Mouse (Mus musculus) macrophage (primary cell): ENCODE measurements at regions not wholly inside any gene's neighbourhood (a gene's known extent, or its start where the extent isn't known, plus 50 kb on each side); places are given as distances from the start of the nearest gene placed in this dataset.

Source experiments
- H3K27ac ChIP-seq: fragments of 350-480 bp; formaldehyde crosslinking; 2 replicates; pipeline ENCODE4 v1.9.0; 2021
- H3K36me3 ChIP-seq: fragments of 350-480 bp; formaldehyde crosslinking; 2 replicates; pipeline ENCODE4 v1.9.0; 2021; ENCODE audit errors: inconsistent target
- H3K4me3 ChIP-seq: fragments of 350-480 bp; formaldehyde crosslinking; 2 replicates; pipeline ENCODE4 v1.9.0; 2021; ENCODE audit errors: inconsistent target
- H3K79me2 ChIP-seq: fragments of 350-480 bp; formaldehyde crosslinking; 2 replicates; pipeline ENCODE4 v1.9.0; 2021; ENCODE audit errors: inconsistent target
- WGBS: methylation state at CpG from one replicate; pipeline ENCODE4 v1.1.7; 2026; ENCODE audit warnings: inconsistent platforms; ENCODE audit not compliant: missing documents; 5-methylcytosine and 5-hydroxymethylcytosine counted together

- no peaks in the 10 kb centered on the region for H3K79me2 ChIP-seq
- no peak overlapping the region for H3K27ac ChIP-seq
- H3K4me3 ChIP-seq, result no peak overlapping the region
- 77% methylated on average over 2 of the region's 2 CpGs for WGBS
- no peaks in the 10 kb centered on the region for H3K36me3 ChIP-seq
These were observed 374.3 kb upstream of the B430305J03Rik start for GRCm38 (mm10) chr3:61740088-61740487.

- WGBS, result 100% methylated on average over 1 of the region's 1 CpGs
- H3K27ac ChIP-seq, result no peak overlapping the region
- H3K4me3 ChIP-seq, result no peak overlapping the region
- H3K79me2 ChIP-seq, result no peaks in the 10 kb centered on the region
- H3K36me3 ChIP-seq, result no peaks in the 10 kb centered on the region
These were observed 372.8 kb upstream of the B430305J03Rik start for GRCm38 (mm10) chr3:61738528-61738927.

GRCm38 (mm10) chr3:61716785-61717184 lies 351.0 kb upstream of the B430305J03Rik start:
- Histone ChIP-seq H3K4me3 (no peak overlapping the region), H3K36me3 (no peaks in the 10 kb centered on the region), H3K79me2 (no peaks in the 10 kb centered on the region), H3K27ac (no peak overlapping the region)
- 85% methylated on average over 2 of the region's 2 CpGs for WGBS

GRCm38 (mm10) chr3:61687933-61688705 lies 322.4 kb upstream of the B430305J03Rik start:
- WGBS, result 21% methylated on average over 4 of the region's 4 CpGs
- no peak overlapping the region for H3K27ac ChIP-seq
- no peaks in the 10 kb centered on the region for H3K79me2 ChIP-seq

GRCm38 (mm10) chr3:61670874-61671273 lies 305.1 kb upstream of the B430305J03Rik start:
- no peak overlapping the region for H3K4me3 ChIP-seq
- 100% methylated on average over 1 of the region's 1 CpGs for WGBS
- H3K79me2 ChIP-seq, result no peaks in the 10 kb centered on the region
- no peak overlapping the region for H3K27ac ChIP-seq
- no peaks in the 10 kb centered on the region for H3K36me3 ChIP-seq

More at GRCm38 (mm10) chr3:61687933-61688705, 322.4 kb upstream of the B430305J03Rik start:
- Histone ChIP-seq H3K4me3 (no peak overlapping the region), H3K36me3 (no peaks in the 10 kb centered on the region)

GRCm38 (mm10) chr3:61656143-61656542 lies 290.4 kb upstream of the B430305J03Rik start:
- Histone ChIP-seq H3K79me2 (no peaks in the 10 kb centered on the region), H3K27ac (no peak overlapping the region), H3K4me3 (no peak overlapping the region), H3K36me3 (no peaks in the 10 kb centered on the region)
- WGBS, result 90% methylated on average over 2 of the region's 2 CpGs

GRCm38 (mm10) chr3:61628535-61628934 lies 262.8 kb upstream of the B430305J03Rik start:
- Histone ChIP-seq H3K79me2 (no peaks in the 10 kb centered on the region), H3K36me3 (no peaks in the 10 kb centered on the region), H3K4me3 (no peak overlapping the region), H3K27ac (no peak overlapping the region)

GRCm38 (mm10) chr3:61628099-61628498 lies 262.3 kb upstream of the B430305J03Rik start:
- H3K36me3 ChIP-seq, result no peaks in the 10 kb centered on the region
- no peaks in the 10 kb centered on the region for H3K79me2 ChIP-seq
- WGBS, result 69% methylated on average over 3 of the region's 3 CpGs
- H3K27ac ChIP-seq, result no peak overlapping the region
- H3K4me3 ChIP-seq, result no peak overlapping the region

GRCm38 (mm10) chr3:61623954-61624487 lies 258.3 kb upstream of the B430305J03Rik start:
- Histone ChIP-seq H3K4me3 (no peak overlapping the region), H3K27ac (no peak overlapping the region), H3K79me2 (no peaks in the 10 kb centered on the region), H3K36me3 (no peaks in the 10 kb centered on the region)
- 100% methylated on average over 4 of the region's 4 CpGs for WGBS

GRCm38 (mm10) chr3:61605469-61605868 lies 239.7 kb upstream of the B430305J03Rik start:
- no peaks in the 10 kb centered on the region for H3K79me2 ChIP-seq
- H3K4me3 ChIP-seq, result no peak overlapping the region
- 0 out of 2 replicates have a peak overlapping the region, but pooled peaks have one; percentile 4 for H3K27ac ChIP-seq
- H3K36me3 ChIP-seq, result no peaks in the 10 kb centered on the region
- WGBS, result 82% methylated on average over 4 of the region's 4 CpGs

- H3K27ac ChIP-seq, result no peak overlapping the region
- no peak overlapping the region for H3K4me3 ChIP-seq
- 100% methylated on average over 2 of the region's 2 CpGs for WGBS
- H3K79me2 ChIP-seq, result no peaks in the 10 kb centered on the region
- H3K36me3 ChIP-seq, result no peaks in the 10 kb centered on the region
These were observed 237.1 kb upstream of the B430305J03Rik start for GRCm38 (mm10) chr3:61602891-61603290.

- no peaks in the 10 kb centered on the region for H3K79me2 ChIP-seq
- H3K4me3 ChIP-seq, result no peak overlapping the region
- no peak overlapping the region for H3K27ac ChIP-seq
- no peaks in the 10 kb centered on the region for H3K36me3 ChIP-seq
These were observed 229.8 kb upstream of the B430305J03Rik start for GRCm38 (mm10) chr3:61595574-61595973.

- no peaks in the 10 kb centered on the region for H3K79me2 ChIP-seq
- 13% methylated on average over 2 of the region's 2 CpGs for WGBS
- no peaks in the 10 kb centered on the region for H3K36me3 ChIP-seq
- H3K27ac ChIP-seq, result no peak overlapping the region
- H3K4me3 ChIP-seq, result no peak overlapping the region
These were observed 226.6 kb upstream of the B430305J03Rik start for GRCm38 (mm10) chr3:61592342-61592741.

- H3K79me2 ChIP-seq, result no peaks in the 10 kb centered on the region
- H3K36me3 ChIP-seq, result no peaks in the 10 kb centered on the region
- WGBS, result no CpG with 5 or more reads among the region's 1 CpGs
- no peak overlapping the region for H3K4me3 ChIP-seq
- H3K27ac ChIP-seq, result no peak overlapping the region
These were observed 217.9 kb upstream of the B430305J03Rik start for GRCm38 (mm10) chr3:61583669-61584068.

- WGBS, result 100% methylated on average over 2 of the region's 2 CpGs
- no peak overlapping the region for H3K4me3 ChIP-seq
- no peaks in the 10 kb centered on the region for H3K79me2 ChIP-seq
- H3K36me3 ChIP-seq, result no peaks in the 10 kb centered on the region
- no peak overlapping the region for H3K27ac ChIP-seq
These were observed 217.2 kb upstream of the B430305J03Rik start for GRCm38 (mm10) chr3:61582927-61583326.
